Mouse (Mus musculus) thymus, adult 2 months (tissue): ENCODE measurements around the gene Gtpbp2.

ENCODE experiments used
- CTCF ChIP-seq: fragments of 200-500 bp; IDR thresholded peaks from 2 replicates; pipeline ENCODE4 v1.5.1; 2012; ENCODE audit warnings: mild to moderate bottlenecking, control low read depth, low read length, moderate library complexity, borderline replicate concordance; ENCODE audit not compliant: control insufficient read depth, poor library complexity, insufficient read depth; ENCODE audit errors: extremely low read depth
- POLR2A ChIP-seq: fragments of 200-500 bp; IDR thresholded peaks from 2 replicates; pipeline ENCODE4 v1.6.1; 2012; ENCODE audit warnings: mild to moderate bottlenecking, low read length, control low read depth, moderate library complexity; ENCODE audit not compliant: control insufficient read depth, poor library complexity, insufficient read depth; ENCODE audit errors: extremely low read depth

GRCm38 (mm10) chr17:46127814-46128493, 32.9 kb upstream of the Gtpbp2 start:
- TF ChIP-seq CTCF (no peak), POLR2A (no peak)
